Mouse (Mus musculus) gastrocnemius, postnatal 36 days (tissue): ENCODE data around the gene Ivd. TPM values are rescaled to one million over a fixed set of nuclear protein-coding genes. Genes with fewer than 3 reads are reported as not detected.

Experiments
- DNase-seq, 2 experiments: peaks; one replicate each; pipeline ENCODE4 v3.0.0; 2022
- intact Hi-C: fragments of 180-260 bp; cut with DNase I; formaldehyde crosslinking; loops from one replicate; pipeline ENCODE4 v1.15.1; 2025
- total RNA-seq, 2 experiments: library from RNA; stranded (reverse); gene quantifications; 2 replicates each; pipeline ENCODE4 v1.2.3; 2021

The Ivd gene
- total RNA-seq, 2 experiments from 2014 or later: 94.6 to 149 TPM

DNA sequence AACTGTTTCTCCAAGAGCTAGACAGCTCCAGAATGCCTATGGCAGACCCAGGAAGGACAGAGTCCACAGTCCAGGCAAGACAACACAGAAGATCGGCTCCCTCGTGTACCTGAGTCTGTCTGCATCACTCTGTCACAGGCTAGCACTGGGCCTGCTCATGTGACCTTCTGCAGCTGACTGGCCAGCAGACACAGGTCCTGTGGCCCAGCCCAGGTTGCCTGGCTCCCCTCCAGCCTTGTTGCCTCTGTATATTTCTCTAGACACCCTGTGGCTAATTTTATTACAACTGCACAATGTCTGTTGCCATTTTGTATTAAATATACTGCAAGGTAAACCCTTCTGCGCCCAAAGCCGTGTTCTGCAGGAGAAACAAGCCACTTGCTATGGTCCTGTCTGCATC lies 19.3 kb downstream of the Ivd start:
- DNase-seq: no peak
- intact Hi-C loops: loop anchor here (5.0 kb wide), 1 partner anchor 89 kb away; no protein-coding TSS in a partner anchor

DNA sequence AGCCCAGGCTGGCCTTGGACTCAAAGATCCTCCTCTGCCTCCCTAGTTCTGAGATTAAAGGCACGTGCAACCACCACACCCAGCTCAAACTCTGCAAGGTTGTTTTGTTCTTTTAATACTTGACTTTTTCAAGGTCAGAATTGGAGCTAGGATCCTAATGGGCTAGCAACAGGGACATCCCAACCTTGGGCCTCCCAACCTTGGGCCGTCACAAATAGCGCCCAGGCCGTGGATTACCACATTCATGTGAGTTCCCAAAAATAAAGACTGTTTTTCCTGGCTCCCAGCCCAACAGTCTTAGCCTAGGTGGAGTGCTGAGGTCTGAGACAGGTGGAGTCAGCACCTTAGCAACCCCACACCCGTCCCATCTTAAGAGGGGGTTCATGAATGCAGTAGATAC lies 20.2 kb downstream of the Ivd start:
- no peak for DNase-seq
- intact Hi-C loops: loop anchor here (2.0 to 5.0 kb wide), 3 partner anchors 90 to 241 kb away; partner anchors contain the start of gene Inafm2

DNA sequence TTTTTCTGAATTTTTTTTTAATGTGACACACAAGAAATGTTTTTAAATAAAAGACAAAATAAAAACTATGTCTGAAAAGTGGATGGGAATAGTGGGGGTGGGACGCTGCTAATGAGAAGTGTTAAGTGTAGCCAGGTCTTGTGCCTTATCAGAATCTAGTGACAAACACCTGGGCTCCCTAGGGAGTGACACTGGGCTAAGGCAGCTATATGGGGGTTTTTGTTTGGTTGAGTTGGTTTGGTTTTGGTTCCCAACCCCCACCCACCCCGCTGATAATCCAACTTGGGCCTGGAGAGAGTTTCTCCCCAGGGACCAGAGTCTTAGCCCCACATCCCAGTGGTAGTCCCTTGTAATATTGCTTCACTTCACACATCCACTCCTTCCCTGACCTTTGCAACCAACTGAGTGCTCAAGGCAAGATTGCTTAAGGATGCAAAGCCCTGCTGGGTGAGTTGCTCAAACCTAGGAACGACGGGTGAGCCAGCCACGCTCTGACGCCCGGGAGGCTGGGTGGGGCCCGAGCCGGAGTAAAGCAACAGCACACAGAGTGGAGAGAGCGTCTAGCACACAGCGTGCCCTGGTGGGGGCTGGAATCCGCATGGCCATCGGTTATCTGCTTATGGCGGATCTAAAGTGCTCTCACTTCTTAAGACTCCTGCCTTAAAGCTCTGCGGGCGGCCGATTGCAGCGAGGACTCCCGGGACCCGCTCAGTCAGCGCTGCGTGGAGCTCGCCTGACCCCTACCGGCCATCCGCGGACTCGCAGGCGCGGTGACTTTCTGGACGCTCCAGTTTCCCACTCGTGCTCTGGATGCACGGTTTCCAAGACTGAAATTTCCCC lies 21.3 kb downstream of the Ivd start:
- intact Hi-C loops: loop anchor here (1.0 to 5.0 kb wide), 5 partner anchors 91 to 242 kb away; partner anchors contain the start of gene Inafm2
- DNase-seq: peak; percentile 78 to 88

DNA sequence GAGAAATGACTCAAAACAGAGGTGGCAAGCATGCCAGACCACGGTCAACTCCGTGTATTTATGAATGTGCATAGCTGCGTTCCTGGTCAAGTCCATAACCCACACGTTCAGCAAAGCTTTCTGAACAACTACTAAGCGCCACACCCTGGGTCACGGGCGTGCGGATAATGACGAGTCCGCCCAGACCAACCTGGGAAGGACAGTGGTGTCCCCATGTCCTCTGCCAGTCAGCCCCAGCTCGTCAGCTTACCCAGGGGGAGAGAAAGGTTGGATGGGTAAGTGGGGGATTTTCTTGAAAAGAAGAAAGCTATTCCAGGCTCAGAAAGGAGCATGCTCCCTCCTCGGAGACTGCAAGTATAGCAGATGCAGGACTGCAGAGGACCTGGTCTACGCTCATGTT lies 25.7 kb downstream of the Ivd start:
- intact Hi-C loops: no loop called here
- DNase-seq: no peak

DNA sequence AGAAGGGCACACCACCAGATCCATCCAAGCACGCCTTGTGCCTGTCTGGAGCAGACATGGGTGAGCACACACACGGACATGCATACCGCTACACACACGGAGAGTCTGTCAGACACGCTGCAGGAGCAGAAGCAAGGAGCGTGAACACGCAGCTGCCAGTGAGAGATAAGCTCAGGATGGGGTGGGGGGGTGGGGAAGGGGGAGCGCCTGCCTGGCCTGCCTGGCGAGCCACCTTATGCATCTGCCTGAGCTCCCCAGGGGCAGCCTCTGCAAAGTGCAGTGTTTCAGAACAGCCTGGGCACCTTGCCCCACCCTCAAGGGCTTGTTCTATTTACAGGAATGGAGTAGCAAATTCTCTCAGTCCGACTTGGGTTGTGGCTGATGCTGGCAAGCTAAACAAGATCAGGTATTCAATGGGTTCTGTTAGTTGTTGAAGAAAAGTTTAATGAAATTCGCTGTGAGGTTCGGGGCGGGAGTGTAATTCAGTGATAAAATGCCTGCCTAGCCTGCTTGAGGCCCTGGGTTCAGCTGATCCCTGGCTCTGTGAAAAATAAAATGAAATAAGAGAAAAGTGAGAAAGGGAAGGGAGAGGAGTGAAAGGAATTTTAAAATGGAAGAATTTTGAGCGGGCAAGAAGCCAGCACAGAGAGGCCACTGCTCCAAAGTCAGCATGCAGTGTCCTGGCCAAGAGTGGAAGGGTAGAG lies 26.2 kb downstream of the Ivd start:
- DNase-seq: no peak
- intact Hi-C loops: no loop called here

DNA sequence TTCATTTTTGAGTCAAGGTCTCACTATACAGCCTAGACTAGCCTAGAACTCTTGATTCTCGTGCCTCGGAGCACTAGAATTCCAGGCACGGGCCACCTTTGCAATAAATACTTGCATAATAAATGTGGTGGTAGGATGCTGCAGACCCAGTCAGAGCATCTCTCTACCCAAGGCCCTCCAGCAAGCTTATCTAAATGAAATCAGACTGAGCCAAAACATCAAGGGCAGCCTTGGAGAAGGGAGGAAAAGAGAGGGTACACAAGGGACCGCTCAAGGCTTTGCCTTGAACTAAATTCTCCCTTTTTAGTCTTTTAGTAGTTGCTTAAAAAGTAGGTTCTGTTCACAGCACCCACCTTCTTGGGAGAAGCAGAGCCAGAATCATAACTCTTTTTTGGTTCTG lies 29.4 kb downstream of the Ivd start:
- no peak for DNase-seq
- intact Hi-C loops: no loop called here

DNA sequence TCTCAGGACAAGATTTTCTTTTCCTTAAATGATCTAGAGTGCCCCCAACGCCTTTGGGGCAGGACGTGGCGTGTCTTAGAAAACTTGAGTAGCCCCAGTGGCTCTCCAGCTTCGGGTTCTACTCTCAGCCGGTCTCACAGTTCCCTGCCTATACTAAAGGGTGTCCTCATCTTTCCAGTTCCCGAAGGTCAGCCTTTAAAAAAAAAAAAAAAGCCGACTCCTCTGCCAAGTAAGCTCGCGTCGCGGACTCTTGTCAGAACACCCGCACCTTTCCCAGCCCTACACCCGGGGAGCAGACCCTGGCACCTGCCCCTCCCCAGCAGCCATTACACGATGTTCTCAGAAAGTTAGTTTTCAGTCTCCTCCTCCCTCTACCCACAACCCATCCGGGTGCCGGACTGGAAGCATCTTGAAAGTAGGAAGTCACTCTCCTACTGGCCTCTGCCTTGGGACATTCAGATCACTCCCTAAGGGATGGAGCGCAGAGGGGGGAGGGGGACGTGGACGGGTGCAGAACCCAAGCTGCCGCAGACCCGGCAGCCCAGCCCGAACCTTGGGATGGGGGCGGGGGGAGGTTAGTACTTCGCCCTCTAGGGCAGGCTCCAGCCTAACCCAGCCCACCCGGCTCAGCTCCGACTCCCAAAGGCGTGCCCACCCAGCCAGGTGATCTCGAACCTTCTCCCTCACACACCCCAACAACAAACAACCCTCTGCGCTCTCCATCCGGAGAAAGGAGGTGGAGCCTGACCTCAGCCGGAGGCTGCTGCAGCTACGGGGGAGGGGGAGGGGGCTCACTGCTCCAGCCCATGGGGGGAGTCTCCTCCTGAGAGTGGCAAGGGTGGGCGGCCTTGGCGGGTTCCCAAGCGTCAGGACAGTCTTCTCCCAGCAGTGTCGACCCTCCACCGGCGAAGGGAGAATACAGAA lies 34.5 kb downstream of the Ivd start:
- peak in 1 of 2 experiments; percentile 29 for DNase-seq
- intact Hi-C loops: no loop called here

DNA sequence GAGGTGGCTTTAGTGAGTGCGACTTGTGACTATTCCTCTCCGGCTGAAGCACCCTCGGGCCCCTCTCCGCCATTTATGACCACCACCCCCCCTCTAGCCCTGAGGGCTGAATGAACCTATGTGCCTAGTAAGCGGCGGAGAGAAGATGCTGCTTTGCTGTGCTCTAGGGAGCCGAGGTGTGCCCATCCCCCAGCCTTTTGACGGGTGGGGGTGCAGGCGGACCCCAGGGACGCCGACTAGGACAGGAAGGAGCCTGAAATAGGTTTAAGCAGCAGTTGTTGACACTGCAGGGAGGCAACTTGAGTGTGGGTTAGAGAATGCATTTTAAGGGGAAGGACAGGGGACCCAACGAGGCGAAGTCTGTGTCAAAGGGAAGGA lies 35.1 kb downstream of the Ivd start:
- no peak for DNase-seq
- intact Hi-C loops: no loop called here

DNA sequence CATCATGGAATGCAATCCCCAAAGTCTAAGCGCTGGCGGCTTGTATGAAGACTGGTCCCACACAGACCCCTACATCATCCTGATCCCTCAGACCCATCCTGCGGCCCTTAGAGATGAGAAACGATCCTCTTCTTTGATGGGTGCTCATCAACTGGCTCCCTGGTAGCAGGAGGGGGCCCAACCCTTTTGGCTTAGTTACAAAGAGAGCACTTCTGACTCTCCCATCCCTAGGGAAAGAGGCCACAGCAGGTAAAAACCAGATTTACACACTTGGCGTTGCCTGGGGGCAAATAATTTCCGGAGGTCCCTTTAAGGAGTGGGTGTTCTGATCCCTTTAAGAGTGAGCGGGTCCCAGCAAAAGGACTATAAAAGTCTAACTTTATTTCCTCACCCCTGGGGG lies 35.6 kb downstream of the Ivd start:
- intact Hi-C loops: no loop called here
- no peak for DNase-seq

DNA sequence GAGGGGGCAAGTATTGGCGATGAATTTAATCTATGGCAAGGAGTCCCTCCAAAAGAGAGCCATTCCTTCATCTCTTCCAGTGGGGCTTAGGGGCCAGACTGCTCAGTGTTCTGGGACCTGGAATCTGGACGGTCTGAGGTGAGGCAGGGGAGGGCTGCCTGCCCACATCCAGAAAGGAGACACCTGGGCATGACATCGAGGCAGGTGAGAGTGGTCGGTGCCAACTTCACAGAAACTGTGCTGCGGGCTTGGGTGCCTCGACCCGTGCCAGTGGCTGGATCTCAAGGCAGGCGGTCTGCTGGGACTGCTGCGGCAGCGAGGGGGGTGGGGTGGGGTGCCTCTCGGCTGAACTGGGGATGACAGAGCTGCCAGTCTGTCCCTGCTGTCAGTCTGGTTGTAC lies 36.1 kb downstream of the Ivd start:
- DNase-seq: no peak
- intact Hi-C loops: no loop called here

DNA sequence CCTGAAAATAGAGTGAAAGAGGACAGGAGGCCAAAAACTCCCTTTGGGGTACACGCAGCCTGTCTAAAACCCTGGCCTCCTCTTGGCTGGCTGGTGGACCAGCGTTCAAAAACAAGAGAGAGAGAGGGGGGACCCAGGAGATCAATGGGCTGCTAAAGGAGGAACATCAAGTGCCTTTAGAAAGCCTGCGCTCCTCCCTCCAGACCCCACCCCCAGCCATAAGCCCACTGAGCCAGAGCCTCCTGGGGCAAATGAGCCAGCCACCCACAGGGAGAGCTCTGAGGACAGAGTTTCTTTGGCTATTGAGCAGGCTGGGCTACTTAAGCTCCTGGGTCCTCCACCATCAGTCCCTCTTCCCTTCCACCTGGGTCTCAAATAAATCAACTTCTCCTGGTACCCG lies 37.0 kb downstream of the Ivd start:
- DNase-seq: no peak
- intact Hi-C loops: no loop called here

DNA sequence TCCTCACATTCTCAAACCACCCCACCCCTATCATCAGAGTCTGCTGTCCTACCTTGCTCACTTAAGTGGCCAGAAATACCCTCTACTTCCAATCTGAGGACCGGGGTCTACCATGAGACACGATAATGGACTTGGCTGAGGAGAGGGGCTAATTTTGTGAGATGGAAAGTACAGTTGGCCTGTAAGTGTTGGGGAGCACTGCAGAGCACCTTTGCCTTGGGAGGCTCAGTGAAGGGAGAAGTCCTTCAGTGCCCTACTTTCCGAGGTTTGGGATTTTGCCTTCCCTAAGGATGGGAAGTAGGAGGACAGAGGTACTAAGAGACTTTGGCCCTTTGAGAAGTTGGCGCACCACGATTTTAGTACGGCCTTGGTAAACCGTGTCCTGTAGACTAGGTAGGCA lies 37.6 kb downstream of the Ivd start:
- intact Hi-C loops: no loop called here
- no peak for DNase-seq

DNA sequence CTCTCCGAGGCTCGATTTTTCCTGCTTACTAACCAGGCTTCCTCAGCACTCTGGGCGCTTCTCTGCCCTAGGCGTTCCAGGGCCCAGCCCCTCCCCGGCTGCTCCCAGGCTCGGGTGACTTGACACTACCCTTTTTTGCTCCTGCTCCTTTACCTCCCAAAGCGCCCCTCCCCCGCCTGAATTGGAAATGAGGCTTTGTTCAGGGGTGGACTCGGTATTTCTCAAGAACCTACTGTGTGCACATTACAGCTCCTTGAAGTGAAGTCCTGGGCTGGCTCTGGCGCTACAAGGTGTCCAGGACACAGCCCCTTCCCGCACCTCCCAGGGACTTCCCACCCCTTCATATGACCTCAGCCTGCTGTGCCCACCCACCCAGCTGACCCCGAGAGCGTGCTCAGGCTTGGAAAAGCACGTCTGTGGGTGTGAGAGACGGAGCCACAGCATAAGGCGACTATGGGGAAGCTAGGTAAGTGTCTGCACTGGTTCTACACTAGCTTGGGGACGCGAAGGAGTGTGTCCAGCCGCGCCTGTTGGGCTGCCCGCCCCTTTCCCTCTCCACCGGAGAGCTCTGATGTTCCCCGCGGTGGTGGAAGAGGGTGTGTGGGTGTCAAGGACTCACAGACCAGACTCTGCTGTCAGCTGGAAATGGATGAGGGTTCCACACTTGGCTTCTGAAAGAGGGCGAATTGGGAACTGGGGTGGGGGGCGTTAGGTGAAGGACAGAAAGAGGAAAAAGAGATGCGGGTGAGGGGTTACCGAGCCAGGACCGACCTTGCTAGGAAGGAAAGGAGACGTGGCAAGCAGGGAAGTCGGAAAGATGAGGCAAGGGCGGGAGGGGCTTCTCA lies 38.4 kb downstream of the Ivd start, which contains the start of gene Bahd1:
Gene Bahd1 (plus strand): TSS at position 397 of the 845 bp plus-strand sequence.
- peak in 1 of 2 experiments; percentile 30 for DNase-seq
- intact Hi-C loops: loop anchor here (10.0 kb wide), 1 partner anchor 285 kb away; no protein-coding TSS in a partner anchor

DNA sequence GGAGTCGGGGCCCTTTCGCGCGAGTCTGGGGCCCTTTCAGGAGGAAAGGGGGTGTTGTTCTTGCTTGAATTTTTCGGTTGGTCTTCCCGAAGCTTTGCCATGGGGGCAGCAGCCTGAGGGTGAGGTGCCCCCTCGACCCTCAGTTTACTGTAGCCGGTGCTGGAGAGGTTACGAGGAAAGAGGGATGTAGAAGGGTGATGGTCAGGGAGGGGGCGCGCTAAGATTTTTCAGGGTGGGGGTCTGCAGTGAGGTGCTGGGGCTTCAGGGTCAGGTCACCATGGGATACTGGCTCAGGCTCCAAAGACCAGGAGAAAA lies 39.0 kb downstream of the Ivd start:
- intact Hi-C loops: loop anchor here (10.0 kb wide), 1 partner anchor 284 kb away; no protein-coding TSS in a partner anchor
- DNase-seq: peak in 1 of 2 experiments; percentile 34

DNA sequence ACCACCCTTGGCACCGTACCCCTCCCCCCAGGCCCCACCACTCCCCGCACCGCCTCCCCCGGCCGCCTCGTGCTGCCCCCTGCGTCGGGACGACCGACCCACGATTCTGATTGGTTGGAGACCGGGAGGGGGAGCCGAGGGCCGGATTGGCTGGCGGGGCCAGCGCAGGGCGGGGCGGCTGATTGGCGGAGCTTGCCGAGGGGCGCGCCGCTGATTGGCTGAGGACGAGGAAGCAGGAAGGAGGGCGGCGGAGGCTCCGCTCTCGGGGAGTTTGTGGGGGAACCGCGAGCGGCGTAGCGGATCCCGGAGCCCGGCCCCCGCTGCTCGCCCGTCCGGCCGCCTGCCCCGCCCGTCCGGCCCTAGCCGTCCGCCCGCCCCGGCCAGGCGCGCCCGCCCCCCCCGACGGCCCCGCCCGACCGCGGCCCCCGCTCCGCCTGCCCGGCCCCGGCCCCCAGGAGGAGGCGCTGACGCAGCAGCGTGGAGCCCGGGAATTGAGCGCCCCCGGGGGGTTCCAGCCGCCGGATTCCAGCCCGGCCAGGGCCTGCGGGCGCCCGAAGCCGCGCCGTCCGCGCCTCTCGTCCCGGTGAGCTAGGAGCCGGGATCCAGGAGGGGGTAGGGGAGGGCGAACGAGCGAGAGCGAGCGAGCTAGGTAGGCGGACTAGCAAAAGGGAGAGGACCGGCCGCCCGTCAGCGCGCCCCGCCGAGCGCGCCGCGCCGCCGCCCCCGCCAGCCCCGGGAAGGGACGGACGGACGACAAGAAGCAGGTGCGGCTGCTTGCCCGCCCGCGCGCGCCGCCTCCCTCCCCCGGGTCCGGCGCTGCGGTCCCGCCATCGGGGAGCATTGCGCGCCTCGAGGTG lies 39.6 kb downstream of the Ivd start:
- peak; percentile 94 to 97 for DNase-seq
- intact Hi-C loops: loop anchor here (2.0 to 10.0 kb wide), 2 partner anchors 73 to 283 kb away; no protein-coding TSS in a partner anchor

DNA sequence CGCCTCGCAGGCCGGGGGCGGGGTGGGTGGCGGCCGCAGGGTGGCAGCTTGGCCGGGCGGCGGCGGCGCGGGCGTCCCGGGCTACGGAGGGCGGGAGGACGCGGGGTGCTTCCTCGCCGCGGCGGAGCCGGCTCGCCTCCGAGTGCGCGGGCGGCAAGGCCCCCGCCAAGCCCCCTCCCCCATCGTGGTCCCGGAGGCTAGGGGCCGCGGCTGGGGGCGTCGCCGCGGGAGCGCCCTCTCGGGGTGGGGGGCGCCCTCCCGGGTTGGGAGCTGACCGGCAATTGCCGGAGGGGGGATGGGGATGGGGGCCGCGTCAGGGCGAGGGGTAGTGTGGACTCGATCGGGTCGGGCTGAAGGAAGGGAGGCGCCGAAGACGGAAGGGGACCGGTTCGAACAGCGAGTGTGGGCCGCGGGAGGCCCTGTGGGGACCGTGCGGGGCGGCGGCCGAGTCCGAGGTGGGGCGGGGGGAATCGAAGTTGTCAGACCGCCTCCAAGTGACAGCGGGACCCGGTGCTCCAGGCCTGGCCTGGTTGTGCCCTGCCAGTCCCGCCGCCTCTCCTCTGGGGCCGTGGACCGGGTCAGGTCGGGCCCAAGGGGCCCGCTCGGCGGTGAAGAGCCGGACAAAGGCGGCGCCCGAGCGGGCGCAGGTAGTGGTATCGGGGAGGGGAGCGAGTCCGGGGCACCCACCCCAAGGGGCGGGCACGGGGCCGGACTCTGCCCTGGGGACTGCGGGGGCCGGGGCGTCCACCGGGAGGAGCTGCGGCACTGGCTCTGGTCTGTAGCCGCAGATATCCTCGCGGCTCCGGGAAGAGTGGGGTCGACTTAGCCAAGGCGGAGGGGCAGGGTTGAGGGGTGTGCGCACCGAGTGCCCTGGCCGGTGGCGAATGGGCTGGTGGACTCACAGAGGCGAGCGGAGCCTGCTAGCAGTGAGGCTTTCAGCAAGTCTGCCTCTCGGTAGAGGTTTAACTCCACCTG lies 40.6 kb downstream of the Ivd start:
- DNase-seq: peak in 1 of 2 experiments; percentile 36

DNA sequence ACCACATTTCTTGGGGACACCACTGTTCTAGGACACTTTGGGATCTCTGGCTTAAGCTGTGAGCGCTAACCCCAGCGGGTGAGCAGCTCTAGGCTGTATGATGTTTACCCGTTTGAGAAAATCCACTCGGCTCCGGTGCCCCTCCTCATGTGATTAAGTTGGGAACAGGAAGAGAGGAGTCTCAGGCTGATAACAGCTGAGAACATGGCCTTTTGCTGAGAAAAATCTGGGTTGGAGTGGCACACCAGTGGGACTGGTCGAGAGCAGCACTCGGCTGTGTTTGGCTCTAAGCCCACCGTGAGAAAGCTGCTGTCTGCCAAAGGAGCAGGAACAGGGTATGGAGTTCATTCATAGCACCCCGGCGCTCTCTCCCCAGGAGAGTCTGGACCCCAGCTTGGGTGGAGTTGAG lies 41.6 kb downstream of the Ivd start:
- no peak for DNase-seq
- intact Hi-C loops: loop anchor here (2.0 to 10.0 kb wide), 2 partner anchors 71 to 281 kb away; no protein-coding TSS in a partner anchor

More for the DNA sequence above, 40.6 kb downstream of the Ivd start:
- intact Hi-C loops: loop anchor here (2.0 to 10.0 kb wide), 2 partner anchors 72 to 282 kb away; no protein-coding TSS in a partner anchor
